Mouse (Mus musculus) heart, adult 9 months (tissue): ENCODE results near the gene Ikzf3.
A peak's percentile ranks its signal among the peaks of the same experiment; 100 is the strongest.

ENCODE experiments used
- DNase-seq, 2 experiments: peaks; one replicate each; pipeline ENCODE4 v3.0.0; 2022; ENCODE audit warnings: low spot score in 2 of 2

The Ikzf3 gene

GRCm38 (mm10) chr11:98513356-98513936, 32.4 kb downstream of the Ikzf3 start:
- DNase-seq = no peak

GRCm38 (mm10) chr11:98512881-98513280, 33.0 kb downstream of the Ikzf3 start:
- DNase-seq = no peak

- no peak for DNase-seq
Measured at GRCm38 (mm10) chr11:98510125-98510524, 35.7 kb downstream of the Ikzf3 start.

- DNase-seq = peak; percentile 59 to 73
Measured at GRCm38 (mm10) chr11:98509434-98509833, 36.4 kb downstream of the Ikzf3 start.

GRCm38 (mm10) chr11:98504926-98505325, 40.9 kb downstream of the Ikzf3 start:
- no peak for DNase-seq

GRCm38 (mm10) chr11:98497388-98498288, 48.2 kb downstream of the Ikzf3 start:
- peak; percentile 29 to 58 for DNase-seq

- DNase-seq = no peak
Measured at GRCm38 (mm10) chr11:98495176-98495719, 50.6 kb downstream of the Ikzf3 start.

GRCm38 (mm10) chr11:98493394-98493793, 52.4 kb downstream of the Ikzf3 start:
- no peak for DNase-seq

GRCm38 (mm10) chr11:98492959-98493358, 52.9 kb downstream of the Ikzf3 start:
- DNase-seq = no peak

GRCm38 (mm10) chr11:98491571-98491970, 54.3 kb downstream of the Ikzf3 start:
- no peak for DNase-seq

- no peak for DNase-seq
Measured at GRCm38 (mm10) chr11:98488540-98489234, 57.1 kb downstream of the Ikzf3 start.

GRCm38 (mm10) chr11:98487526-98488040, 58.2 kb downstream of the Ikzf3 start:
- no peak for DNase-seq

- DNase-seq = no peak
Measured at GRCm38 (mm10) chr11:98485749-98486148, 60.1 kb downstream of the Ikzf3 start.

GRCm38 (mm10) chr11:98482067-98482466, 63.8 kb downstream of the Ikzf3 start:
- no peak for DNase-seq

GRCm38 (mm10) chr11:98481231-98481630, 64.6 kb downstream of the Ikzf3 start:
- DNase-seq = no peak

- no peak for DNase-seq
Measured at GRCm38 (mm10) chr11:98479940-98480497, 65.8 kb downstream of the Ikzf3 start.

- DNase-seq = no peak
Measured at GRCm38 (mm10) chr11:98479026-98479939, 66.5 kb downstream of the Ikzf3 start.

GRCm38 (mm10) chr11:98477011-98477701, 68.7 kb downstream of the Ikzf3 start:
- DNase-seq = no peak

GRCm38 (mm10) chr11:98476434-98476807, 69.4 kb downstream of the Ikzf3 start:
- DNase-seq = no peak
